Mouse (Mus musculus) midbrain, embryonic 15.5 days (tissue): ENCODE measurements around the gene Coro7. TPM values are rescaled to one million over a fixed set of nuclear protein-coding genes. Genes with fewer than 3 reads are reported as not detected.

ENCODE experiments used
- ATAC-seq: fragments of 200-750 bp; cut with Nextera tagmentation; replicated peaks from 2 replicates; pipeline ENCODE4 v1.8.0; 2017; ENCODE audit warnings: moderate TSS enrichment
- H3K27ac ChIP-seq: fragments of 300-500 bp; sonication (generic); 2 replicates; pipeline ENCODE4 v1.5.1; 2015; ENCODE audit warnings: mild to moderate bottlenecking, inconsistent platforms
- H3K27me3 ChIP-seq: fragments of 300-500 bp; sonication (generic); replicated peaks from 2 replicates; pipeline ENCODE4 v1.6.1; 2015; ENCODE audit warnings: inconsistent platforms
- H3K36me3 ChIP-seq: fragments of 300-500 bp; sonication (generic); replicated peaks from 2 replicates; pipeline ENCODE4 v1.6.1; 2015; ENCODE audit warnings: inconsistent platforms
- H3K4me1 ChIP-seq: fragments of 300-500 bp; sonication (generic); 2 replicates; pipeline ENCODE4 v1.6.1; 2015; ENCODE audit warnings: inconsistent platforms
- H3K4me2 ChIP-seq: fragments of 300-500 bp; sonication (generic); 2 replicates; pipeline ENCODE4 v1.6.1; 2015; ENCODE audit warnings: inconsistent platforms, mild to moderate bottlenecking, moderate library complexity
- H3K4me3 ChIP-seq: fragments of 300-500 bp; sonication (generic); 2 replicates; pipeline ENCODE4 v1.5.1; 2015; ENCODE audit warnings: mild to moderate bottlenecking, inconsistent platforms
- H3K9ac ChIP-seq: fragments of 300-500 bp; sonication (generic); 2 replicates; pipeline ENCODE4 v1.6.1; 2015; ENCODE audit warnings: mild to moderate bottlenecking, inconsistent platforms
- H3K9me3 ChIP-seq: fragments of 300-500 bp; sonication (generic); 2 replicates; pipeline ENCODE4 v1.6.1; 2016; ENCODE audit warnings: inconsistent platforms
- WGBS: fragments of 180-500 bp; shearing (Covaris S2); methylation state at CpG from one replicate; pipeline ENCODE4 v1.1.7; 2015; ENCODE audit warnings: mixed read lengths; 5-methylcytosine and 5-hydroxymethylcytosine counted together
- polyA plus RNA-seq: library from polyadenylated mRNA; unstranded; fragments of >200 nt; fragmentation: Nextera tagmentation; extraction: Ambion mirVana; gene quantifications from 2 replicates; pipeline ENCODE4 v1.2.1, GENCODE M21; 2015

The Coro7 gene
- polyA plus RNA-seq, 1 experiment from 2014 or later, result 33.2 TPM

DNA sequence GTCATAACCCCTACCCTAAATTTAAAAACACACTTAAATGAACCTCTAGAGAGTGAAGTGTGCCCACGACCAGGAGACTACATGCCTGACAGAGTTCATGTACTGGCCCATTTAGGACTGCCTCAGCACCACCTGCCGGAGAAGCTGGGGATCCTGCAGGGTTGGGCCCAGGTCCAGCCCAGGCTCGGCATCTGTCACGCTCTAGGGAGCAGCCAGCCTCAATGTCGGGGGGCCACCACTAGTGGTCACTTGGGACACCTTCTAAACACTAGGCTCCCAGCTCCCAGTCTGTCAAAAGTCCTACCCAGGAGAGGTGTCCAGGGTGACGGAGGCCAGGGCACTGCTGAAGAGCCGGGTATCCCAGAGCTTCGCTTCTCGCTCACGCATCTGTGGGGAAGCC is 24.9 kb downstream of the Coro7 start:
- H3K27me3 ChIP-seq, result no peaks in the 10 kb centered on the region
- H3K4me3 ChIP-seq, result no peak overlapping the region
- ATAC-seq, result no peak
- no peak overlapping the region for H3K4me2 ChIP-seq
- H3K9ac ChIP-seq, result no peak overlapping the region
- H3K36me3 ChIP-seq, result peaks cover 4% of the 10 kb centered on the region; the same call in 1 of the 2 replicates
- no peaks in the 10 kb centered on the region for H3K9me3 ChIP-seq
- H3K27ac ChIP-seq, result no peak overlapping the region
- WGBS, result 84% methylated on average over 10 of the region's 10 CpGs
- H3K4me1 ChIP-seq, result peaks cover 21% of the 10 kb centered on the region

DNA sequence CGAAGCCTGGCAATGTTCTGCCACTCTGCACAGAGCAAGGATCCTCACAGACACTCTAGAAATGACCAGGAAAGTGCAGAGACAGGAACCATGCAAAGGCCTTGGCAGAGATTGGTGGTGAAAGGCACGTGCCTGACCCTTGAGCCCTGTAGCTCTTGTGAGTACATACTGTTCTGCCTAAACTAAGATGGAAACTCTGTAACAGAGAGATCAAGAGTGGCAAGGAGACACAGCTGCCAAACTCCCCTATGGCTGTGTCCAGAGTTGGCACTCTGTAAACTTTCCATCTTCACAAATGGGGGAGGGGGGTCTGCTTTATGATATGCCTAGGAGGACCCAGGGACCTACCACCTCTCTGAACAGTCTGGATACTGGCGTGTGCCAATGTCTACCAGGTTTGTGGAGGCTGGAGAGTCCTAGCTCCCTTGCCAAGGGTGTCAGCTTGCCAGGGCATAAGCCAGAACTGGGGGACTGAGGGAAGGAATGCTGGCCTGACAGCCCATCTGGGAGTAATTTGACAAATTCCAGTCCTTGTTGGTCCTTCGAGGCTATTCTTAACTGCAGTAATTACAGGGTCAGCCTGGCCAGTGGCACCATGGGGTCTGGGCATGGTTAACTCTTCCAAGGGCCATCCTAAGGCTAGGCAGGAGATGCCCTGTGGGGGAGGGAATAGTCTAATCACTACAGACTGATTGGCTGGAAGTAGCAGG is 26.7 kb downstream of the Coro7 start:
- 86% methylated on average over 4 of the region's 4 CpGs for WGBS
- Histone ChIP-seq H3K4me2 (no peak overlapping the region), H3K4me1 (peaks cover 16% of the 10 kb centered on the region), H3K9me3 (no peaks in the 10 kb centered on the region), H3K4me3 (no peak overlapping the region), H3K9ac (no peak overlapping the region), H3K27me3 (no peaks in the 10 kb centered on the region), H3K27ac (no peak overlapping the region), H3K36me3 (peaks cover 4% of the 10 kb centered on the region; the same call in 1 of the 2 replicates)
- no peak for ATAC-seq

GRCm38 (mm10) chr16:4651624-4652023 is 28.0 kb downstream of the Coro7 start:
- H3K9me3 ChIP-seq, result no peaks in the 10 kb centered on the region
- no peak for ATAC-seq
- peaks cover 16% of the 10 kb centered on the region for H3K4me1 ChIP-seq
- H3K9ac ChIP-seq, result no peak overlapping the region
- H3K27me3 ChIP-seq, result no peaks in the 10 kb centered on the region
- no peak overlapping the region for H3K4me3 ChIP-seq
- no peak overlapping the region for H3K27ac ChIP-seq
- WGBS, result 80% methylated on average over 7 of the region's 7 CpGs
- no peak overlapping the region for H3K4me2 ChIP-seq
- H3K36me3 ChIP-seq, result peaks cover 4% of the 10 kb centered on the region; the same call in 1 of the 2 replicates

GRCm38 (mm10) chr16:4651081-4651480 is 28.5 kb downstream of the Coro7 start:
- Histone ChIP-seq H3K9me3 (no peaks in the 10 kb centered on the region), H3K36me3 (peaks cover 4% of the 10 kb centered on the region; the same call in 1 of the 2 replicates), H3K4me2 (no peak overlapping the region), H3K4me1 (peaks cover 13% of the 10 kb centered on the region), H3K9ac (no peak overlapping the region), H3K27ac (no peak overlapping the region), H3K4me3 (no peak overlapping the region), H3K27me3 (no peaks in the 10 kb centered on the region)
- no peak for ATAC-seq
- WGBS, result 86% methylated on average over 1 of the region's 1 CpGs

GRCm38 (mm10) chr16:4650161-4650560 is 29.4 kb downstream of the Coro7 start:
- H3K4me2 ChIP-seq, result no peak overlapping the region
- no peaks in the 10 kb centered on the region for H3K27me3 ChIP-seq
- H3K4me1 ChIP-seq, result peaks cover 4% of the 10 kb centered on the region
- H3K9ac ChIP-seq, result no peak overlapping the region
- WGBS, result 90% methylated on average over 3 of the region's 3 CpGs
- no peak overlapping the region for H3K27ac ChIP-seq
- H3K9me3 ChIP-seq, result no peaks in the 10 kb centered on the region
- ATAC-seq, result no peak
- H3K36me3 ChIP-seq, result peaks cover 4% of the 10 kb centered on the region; the same call in 1 of the 2 replicates
- no peak overlapping the region for H3K4me3 ChIP-seq

- H3K36me3 ChIP-seq, result peaks cover 4% of the 10 kb centered on the region; the same call in 1 of the 2 replicates
- WGBS, result 88% methylated on average over 11 of the region's 11 CpGs
- no peaks in the 10 kb centered on the region for H3K9me3 ChIP-seq
- no peak overlapping the region for H3K4me2 ChIP-seq
- ATAC-seq, result no peak
- no peak overlapping the region for H3K4me3 ChIP-seq
- no peaks in the 10 kb centered on the region for H3K27me3 ChIP-seq
- no peaks in the 10 kb centered on the region for H3K4me1 ChIP-seq
- no peak overlapping the region for H3K9ac ChIP-seq
- H3K27ac ChIP-seq, result no peak overlapping the region
Observed at GRCm38 (mm10) chr16:4649692-4650091, 29.9 kb downstream of the Coro7 start.

DNA sequence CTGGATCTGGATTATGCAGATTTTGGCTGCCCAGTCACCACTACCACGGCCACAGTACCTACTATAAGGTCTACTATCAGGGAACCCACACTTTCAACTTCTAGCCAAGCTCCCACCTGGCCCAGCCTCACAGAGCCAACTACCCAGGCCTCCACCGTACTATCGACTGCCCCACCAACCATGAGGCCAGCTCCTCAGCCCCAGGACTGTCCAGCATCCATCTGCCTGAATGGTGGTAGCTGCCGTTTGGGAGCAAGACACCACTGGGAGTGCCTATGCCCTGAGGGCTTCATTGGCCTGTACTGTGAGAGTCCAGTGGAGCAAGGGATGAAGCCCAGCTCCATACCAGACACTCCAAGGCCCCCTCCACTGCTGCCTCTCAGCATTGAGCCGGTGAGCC is 30.4 kb downstream of the Coro7 start:
- no peak overlapping the region for H3K27ac ChIP-seq
- H3K36me3 ChIP-seq, result peaks cover 4% of the 10 kb centered on the region; the same call in 1 of the 2 replicates
- no peak for ATAC-seq
- H3K4me2 ChIP-seq, result no peak overlapping the region
- H3K9me3 ChIP-seq, result no peaks in the 10 kb centered on the region
- H3K4me3 ChIP-seq, result no peak overlapping the region
- H3K4me1 ChIP-seq, result no peaks in the 10 kb centered on the region
- WGBS, result 86% methylated on average over 5 of the region's 5 CpGs
- H3K9ac ChIP-seq, result no peak overlapping the region
- H3K27me3 ChIP-seq, result no peaks in the 10 kb centered on the region

DNA sequence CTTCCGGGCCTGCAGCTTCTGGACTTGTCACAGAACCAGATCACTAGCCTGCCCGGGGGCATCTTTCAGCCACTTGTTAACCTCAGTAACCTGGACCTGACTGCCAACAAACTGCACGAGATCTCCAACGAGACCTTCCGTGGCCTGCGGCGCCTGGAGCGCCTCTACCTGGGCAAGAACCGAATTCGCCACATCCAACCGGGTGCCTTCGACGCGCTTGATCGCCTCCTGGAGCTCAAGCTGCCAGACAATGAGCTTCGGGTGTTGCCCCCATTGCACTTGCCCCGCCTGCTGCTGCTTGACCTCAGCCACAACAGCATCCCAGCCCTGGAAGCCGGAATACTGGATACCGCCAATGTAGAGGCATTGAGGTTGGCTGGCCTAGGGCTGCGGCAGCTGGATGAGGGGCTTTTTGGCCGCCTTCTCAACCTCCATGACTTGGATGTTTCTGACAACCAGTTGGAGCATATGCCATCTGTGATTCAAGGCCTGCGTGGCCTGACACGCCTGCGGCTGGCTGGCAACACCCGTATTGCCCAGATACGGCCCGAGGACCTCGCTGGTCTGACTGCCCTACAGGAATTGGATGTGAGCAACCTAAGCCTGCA is 31.1 kb downstream of the Coro7 start:
- WGBS, result 78% methylated on average over 28 of the region's 28 CpGs
- no peaks in the 10 kb centered on the region for H3K27me3 ChIP-seq
- H3K36me3 ChIP-seq, result peaks cover 4% of the 10 kb centered on the region; the same call in 1 of the 2 replicates
- ATAC-seq, result no peak
- no peaks in the 10 kb centered on the region for H3K9me3 ChIP-seq
- H3K4me3 ChIP-seq, result no peak overlapping the region
- H3K9ac ChIP-seq, result no peak overlapping the region
- H3K4me2 ChIP-seq, result no peak overlapping the region
- H3K4me1 ChIP-seq, result 0 out of 2 replicates have a peak, but pooled peaks cover 5% of the 10 kb centered on the region
- H3K27ac ChIP-seq, result no peak overlapping the region

GRCm38 (mm10) chr16:4647651-4648141 is 31.9 kb downstream of the Coro7 start:
- Histone ChIP-seq H3K27me3 (no peaks in the 10 kb centered on the region), H3K4me2 (no peak overlapping the region), H3K36me3 (peaks cover 4% of the 10 kb centered on the region; the same call in 1 of the 2 replicates), H3K4me1 (peaks cover 11% of the 10 kb centered on the region), H3K9me3 (no peaks in the 10 kb centered on the region), H3K27ac (no peak overlapping the region), H3K4me3 (no peak overlapping the region), H3K9ac (no peak overlapping the region)
- ATAC-seq, result no peak
- 77% methylated on average over 13 of the region's 13 CpGs for WGBS

DNA sequence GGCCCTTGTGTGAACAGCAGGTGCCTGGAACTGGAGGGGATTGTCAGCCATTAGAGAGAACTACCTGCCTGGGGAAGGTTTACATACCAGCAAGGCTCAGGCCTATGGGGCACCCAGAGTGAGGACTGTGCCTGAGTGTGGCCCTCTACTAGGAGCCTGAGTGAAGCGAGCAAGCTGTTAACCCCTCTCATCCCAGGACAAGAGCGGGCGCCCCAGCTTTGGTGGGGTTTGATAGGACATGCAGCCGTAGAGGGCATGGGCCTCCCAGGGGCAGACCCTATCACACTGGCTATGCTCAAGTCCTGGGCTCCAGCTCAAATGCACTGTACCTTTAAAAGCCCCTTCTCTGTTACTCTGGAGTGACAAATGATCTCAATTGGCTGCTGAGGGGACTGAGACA is 32.7 kb downstream of the Coro7 start:
- Histone ChIP-seq H3K4me2 (no peak overlapping the region), H3K9ac (no peak overlapping the region), H3K36me3 (no peaks in the 10 kb centered on the region), H3K4me1 (peaks cover 16% of the 10 kb centered on the region), H3K27ac (no peak overlapping the region), H3K27me3 (no peaks in the 10 kb centered on the region), H3K4me3 (no peak overlapping the region), H3K9me3 (no peaks in the 10 kb centered on the region)
- ATAC-seq, result no peak
- 75% methylated on average over 4 of the region's 4 CpGs for WGBS

DNA sequence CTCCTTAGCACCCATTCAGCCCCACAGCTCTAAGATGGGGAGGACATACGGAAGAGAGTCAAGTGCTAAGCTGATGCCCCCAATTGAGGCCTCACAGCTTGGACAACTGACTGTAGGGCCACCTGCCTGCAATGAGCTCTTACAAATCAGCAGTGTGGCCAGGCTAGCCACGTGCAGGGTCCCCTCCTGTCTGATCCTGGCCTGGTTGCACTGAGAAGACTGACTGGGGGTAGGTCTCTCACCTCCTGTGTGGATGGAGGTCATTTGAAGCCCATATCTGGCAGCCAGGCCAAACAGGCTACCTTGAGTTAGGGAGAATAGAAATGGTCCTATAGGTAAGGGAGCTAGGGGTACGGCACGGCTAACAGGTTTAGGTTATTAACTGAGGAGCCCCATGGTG is 33.7 kb downstream of the Coro7 start:
- no peak overlapping the region for H3K27ac ChIP-seq
- peaks cover 17% of the 10 kb centered on the region for H3K4me1 ChIP-seq
- H3K4me2 ChIP-seq, result no peak overlapping the region
- no peaks in the 10 kb centered on the region for H3K27me3 ChIP-seq
- ATAC-seq, result no peak
- WGBS, result 82% methylated on average over 4 of the region's 4 CpGs
- no peak overlapping the region for H3K9ac ChIP-seq
- H3K9me3 ChIP-seq, result no peaks in the 10 kb centered on the region
- H3K36me3 ChIP-seq, result no peaks in the 10 kb centered on the region
- H3K4me3 ChIP-seq, result no peak overlapping the region

DNA sequence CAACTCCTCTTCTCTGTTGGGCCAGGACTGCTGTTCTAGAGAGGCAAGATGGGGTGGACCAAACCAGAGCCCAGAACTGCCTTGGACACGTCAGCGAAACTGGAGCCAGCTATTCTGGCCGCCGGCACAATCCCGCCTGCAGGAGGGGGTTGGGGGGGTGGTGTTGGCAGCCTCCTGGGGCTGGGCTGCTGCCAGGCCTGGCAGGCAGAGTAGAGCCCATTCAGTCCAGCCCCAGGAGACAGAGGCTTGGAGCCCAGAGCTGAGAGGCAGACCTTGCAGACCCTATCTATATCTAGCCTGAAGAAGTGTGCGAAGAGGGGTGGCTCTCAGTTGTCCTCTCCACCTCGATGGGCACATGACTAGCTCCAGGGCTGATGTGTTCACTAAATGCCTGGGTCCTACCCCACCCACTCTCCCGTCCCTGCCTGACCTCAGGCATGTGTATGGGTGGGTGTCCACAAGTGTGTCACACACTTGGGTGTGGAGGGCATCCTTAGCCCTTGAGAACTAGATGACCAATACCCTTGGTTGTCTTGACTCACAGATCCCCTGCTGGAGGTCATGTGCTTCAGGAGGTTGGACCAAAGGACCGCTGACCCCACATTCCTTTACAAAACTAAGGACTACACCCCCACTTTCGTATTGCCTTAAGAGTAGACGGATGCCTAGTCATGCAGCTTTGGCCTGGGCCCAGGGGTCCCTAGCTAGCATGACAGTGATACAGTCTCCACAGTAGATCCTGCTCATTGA is 35.7 kb downstream of the Coro7 start:
- Histone ChIP-seq H3K27ac (no peak overlapping the region), H3K4me2 (no peak overlapping the region), H3K9me3 (no peaks in the 10 kb centered on the region), H3K4me3 (no peak overlapping the region), H3K36me3 (no peaks in the 10 kb centered on the region), H3K27me3 (no peaks in the 10 kb centered on the region), H3K9ac (no peak overlapping the region), H3K4me1 (peaks cover 28% of the 10 kb centered on the region)
- 63% methylated on average over 11 of the region's 11 CpGs for WGBS
- ATAC-seq, result peak; percentile 51; the same call in 1 of the 2 replicates
